ENCODE assay signal across 9 mouse cellular contexts in the genomic region with DNA sequence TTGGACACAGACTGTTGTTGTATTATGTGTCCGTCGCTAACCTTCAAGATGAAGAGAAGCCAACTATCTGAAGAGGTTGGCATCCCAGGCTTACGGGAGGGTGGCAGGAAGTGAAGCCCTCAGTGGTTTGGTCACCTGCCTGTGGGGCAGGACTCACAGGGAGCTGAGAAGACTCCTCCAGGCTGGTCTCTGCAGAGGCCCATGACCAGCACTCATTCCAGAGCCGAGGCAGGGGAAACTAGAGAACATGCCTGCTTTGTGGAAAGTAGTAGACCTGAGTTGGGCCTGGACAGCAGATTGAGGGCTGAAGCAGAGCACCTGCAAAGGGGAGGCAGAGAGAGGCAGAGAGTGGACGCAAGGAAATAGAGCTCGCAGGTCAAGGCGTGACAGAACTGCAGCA. TPM values are rescaled to one million over a fixed set of nuclear protein-coding genes. Genes with fewer than 3 reads are reported as not detected.
DNase-seq lines count a peak whose midpoint lies in the region; ATAC-seq and TF ChIP-seq lines count a peak whose summit lies in the region.
"Had no signal": no experiment of that assay in that cellular context is flagged by ENCODE, and none has a peak within 500 bp of the region (broad histone marks: within the 10 kb centered on the region; RNA-seq: fewer than 3 reads in every experiment).

No protein-coding gene starts in this region.

- no peaks in the 10 kb centered on the region for H3K9me3 ChIP-seq in embryonic facial prominence, embryonic 14.5 days (ENCODE audit: control insufficient read depth, low read length)
- H3K9me3 ChIP-seq in limb, embryonic 10.5 days (replicated peaks) = no peaks in the 10 kb centered on the region
- no peaks in the 10 kb centered on the region for H3K9me3 ChIP-seq in neural tube, embryonic 14.5 days (ENCODE audit: control insufficient read depth, low read length)

- H3K4me3 ChIP-seq in left cerebral cortex, adult 2 months = peak overlapping the region; percentile 87
- peak overlapping the region; percentile 82 for H3K4me3 ChIP-seq in embryonic facial prominence, embryonic 14.5 days (ENCODE audit: low read depth, low read length)
- peak overlapping the region; percentile 98 for H3K4me3 ChIP-seq in limb, embryonic 10.5 days
- H3K4me3 ChIP-seq in neural tube, embryonic 14.5 days (ENCODE audit: low read depth, low read length) = peak overlapping the region; percentile 61

- no peak for DNase-seq in left cerebral cortex, adult 2 months (ENCODE audit: extremely low spot score in 1 of 2, low spot score in 2 of 2)
- DNase-seq in left cerebral cortex, adult 9 months (ENCODE audit: low spot score in 2 of 2) = no peak
- DNase-seq in embryonic facial prominence, embryonic 14.5 days (ENCODE audit: low spot score) = no peak
- DNase-seq in limb, embryonic 10.5 days (ENCODE audit: low spot score) = no peak
- no peak for DNase-seq in cerebellum, adult 11-12 months
- no peak for DNase-seq in right cerebral cortex, postnatal 14 days
- DNase-seq in gastrocnemius, adult 8-10 months (ENCODE audit: low spot score in 2 of 2) = no peak

- TF ChIP-seq CTCF in left cerebral cortex, adult 2 months (IDR thresholded peaks at IDR 0.05) = no peak

- H3K9ac ChIP-seq in embryonic facial prominence, embryonic 14.5 days (ENCODE audit: low read depth, low read length) = peak overlapping the region; percentile 91
- no peak overlapping the region; the same call in 1 of the 2 replicates for H3K9ac ChIP-seq in neural tube, embryonic 14.5 days (replicated peaks; ENCODE audit: low read depth, low read length)

- WGBS in embryonic facial prominence, embryonic 14.5 days = 81% methylated on average over 7 of the region's 7 CpGs
- 83% methylated on average over 7 of the region's 7 CpGs for WGBS in limb, embryonic 10.5 days
- WGBS in neural tube, embryonic 14.5 days = 87% methylated on average over 7 of the region's 7 CpGs

- H3K4me1 ChIP-seq in embryonic facial prominence, embryonic 14.5 days (ENCODE audit: control insufficient read depth, insufficient read depth, low read length) = peaks cover 11% of the 10 kb centered on the region
- peaks cover 11% of the 10 kb centered on the region for H3K4me1 ChIP-seq in limb, embryonic 10.5 days
- H3K4me1 ChIP-seq in neural tube, embryonic 14.5 days (ENCODE audit: control insufficient read depth, insufficient read depth, low read length) = peaks cover 15% of the 10 kb centered on the region

- intact Hi-C loops in left cerebral cortex, adult 2 months (cut with DNase I) = loop anchor here (10.0 kb wide), 1 partner anchor 1071 kb away; no protein-coding TSS in a partner anchor

- H3K27ac ChIP-seq in left cerebral cortex, adult 2 months = no peak overlapping the region
- H3K27ac ChIP-seq in embryonic facial prominence, embryonic 14.5 days (replicated peaks; ENCODE audit: low read depth, low read length) = no peak overlapping the region
- H3K27ac ChIP-seq in limb, embryonic 10.5 days = no peak overlapping the region; the same call in 1 of the 2 replicates
- no peak overlapping the region for H3K27ac ChIP-seq in neural tube, embryonic 14.5 days (ENCODE audit: low read depth, low read length)

- H3K4me2 ChIP-seq in embryonic facial prominence, embryonic 14.5 days (ENCODE audit: low read depth, low read length) = peak overlapping the region; percentile 91
- H3K4me2 ChIP-seq in neural tube, embryonic 14.5 days (ENCODE audit: low read depth, low read length) = peak overlapping the region; percentile 91

- no peaks in the 10 kb centered on the region for H3K27me3 ChIP-seq in embryonic facial prominence, embryonic 14.5 days (replicated peaks; ENCODE audit: control insufficient read depth, insufficient read depth, low read length)
- no peaks in the 10 kb centered on the region for H3K27me3 ChIP-seq in limb, embryonic 10.5 days (ENCODE audit: low read depth, poor library complexity, severe bottlenecking)
- H3K27me3 ChIP-seq in neural tube, embryonic 14.5 days (ENCODE audit: control insufficient read depth, insufficient read depth, low read length) = no peaks in the 10 kb centered on the region

- no peak for ATAC-seq in embryonic facial prominence, embryonic 14.5 days (ENCODE audit: low read depth)
- no peak for ATAC-seq in neural tube, embryonic 14.5 days (ENCODE audit: low read depth)

- peaks cover 31% of the 10 kb centered on the region for H3K36me3 ChIP-seq in embryonic facial prominence, embryonic 14.5 days (ENCODE audit: control insufficient read depth, insufficient read depth, low read length)
- H3K36me3 ChIP-seq in limb, embryonic 10.5 days = peaks cover 48% of the 10 kb centered on the region
- H3K36me3 ChIP-seq in neural tube, embryonic 14.5 days (ENCODE audit: control insufficient read depth, insufficient read depth, low read length) = peaks cover 28% of the 10 kb centered on the region

RNA-seq across cellular contexts. Expression of a gene that starts 1.2 kb away (rescaled TPM):
- 10 to 100 TPM; 95.6 to 96.2 TPM for total RNA-seq in left cerebral cortex, adult 2 months (2021)
- polyA plus RNA-seq in embryonic facial prominence, embryonic 14.5 days (2014; fragmentation: Nextera tagmentation; extraction: Ambion mirVana) = 107 and 110 TPM in 2 replicates
- 85.8 and 87.3 TPM in 2 replicates for polyA plus RNA-seq in limb, embryonic 10.5 days (2016; fragmentation: Nextera tagmentation; extraction: Ambion mirVana)
- 81.2 and 84.4 TPM in 2 replicates for polyA plus RNA-seq in neural tube, embryonic 14.5 days (2014; fragmentation: Nextera tagmentation; extraction: Ambion mirVana)
- 100 to 1,000 TPM; 111 to 136 (median 121) TPM for total RNA-seq in gastrocnemius, adult 8-10 months (2022)

RNA-seq across cellular contexts. Expression of a gene that starts 5.4 kb away (rescaled TPM):
- under 1 TPM; 0.40 to 0.48 TPM for total RNA-seq in left cerebral cortex, adult 2 months (2021)
- polyA plus RNA-seq in embryonic facial prominence, embryonic 14.5 days (2014; fragmentation: Nextera tagmentation; extraction: Ambion mirVana) = 0.08 and 0.13 TPM in 2 replicates
- 0.11 and 0.14 TPM in 2 replicates for polyA plus RNA-seq in limb, embryonic 10.5 days (2016; fragmentation: Nextera tagmentation; extraction: Ambion mirVana)
- 0.05 TPM in 1 of 2 replicates, not detected in the other for polyA plus RNA-seq in neural tube, embryonic 14.5 days (2014; fragmentation: Nextera tagmentation; extraction: Ambion mirVana)
- total RNA-seq in gastrocnemius, adult 8-10 months (2022) = 1 to 10 TPM; 1.3 to 2.5 (median 1.8) TPM

RNA-seq across cellular contexts. Expression of a gene that starts 14.7 kb away (rescaled TPM):
- 100 to 1,000 TPM; 140 to 148 TPM for total RNA-seq in left cerebral cortex, adult 2 months (2021)
- polyA plus RNA-seq in embryonic facial prominence, embryonic 14.5 days (2014; fragmentation: Nextera tagmentation; extraction: Ambion mirVana) = 5.6 and 6.8 TPM in 2 replicates
- 2.4 and 3.7 TPM in 2 replicates for polyA plus RNA-seq in limb, embryonic 10.5 days (2016; fragmentation: Nextera tagmentation; extraction: Ambion mirVana)
- 38.4 and 50.3 TPM in 2 replicates for polyA plus RNA-seq in neural tube, embryonic 14.5 days (2014; fragmentation: Nextera tagmentation; extraction: Ambion mirVana)
- total RNA-seq in gastrocnemius, adult 8-10 months (2022) = under 1 TPM; 0.24 to 0.52 (median 0.31) TPM

RNA-seq across cellular contexts. Expression of a gene that starts 41.2 kb away (rescaled TPM):
- total RNA-seq in left cerebral cortex, adult 2 months (2021) = not detected
- polyA plus RNA-seq in embryonic facial prominence, embryonic 14.5 days (2014; fragmentation: Nextera tagmentation; extraction: Ambion mirVana) = not detected in 2 replicates
- polyA plus RNA-seq in limb, embryonic 10.5 days (2016; fragmentation: Nextera tagmentation; extraction: Ambion mirVana) = not detected in 2 replicates
- not detected in 2 replicates for polyA plus RNA-seq in neural tube, embryonic 14.5 days (2014; fragmentation: Nextera tagmentation; extraction: Ambion mirVana)
- not detected for total RNA-seq in gastrocnemius, adult 8-10 months (2022)
- total RNA-seq: neutrophil, adult 5-6 weeks had no signal

RNA-seq across cellular contexts. Expression of a gene that starts 50.6 kb away (rescaled TPM):
- not detected for total RNA-seq in left cerebral cortex, adult 2 months (2021)
- polyA plus RNA-seq in embryonic facial prominence, embryonic 14.5 days (2014; fragmentation: Nextera tagmentation; extraction: Ambion mirVana) = 0.07 TPM in 1 of 2 replicates, not detected in the other
- polyA plus RNA-seq in limb, embryonic 10.5 days (2016; fragmentation: Nextera tagmentation; extraction: Ambion mirVana) = not detected in 2 replicates
- not detected in 2 replicates for polyA plus RNA-seq in neural tube, embryonic 14.5 days (2014; fragmentation: Nextera tagmentation; extraction: Ambion mirVana)
- not detected for total RNA-seq in gastrocnemius, adult 8-10 months (2022)
- total RNA-seq: neutrophil, adult 5-6 weeks had no signal
